ENCODE assay signal across 9 mouse cellular contexts in genomic region chr3:133600447-133601220, GRCm38 (mm10). TPM values are rescaled to one million over a fixed set of nuclear protein-coding genes. Genes with fewer than 3 reads are reported as not detected.
DNase-seq lines count a peak whose midpoint lies in the region; ATAC-seq and TF ChIP-seq lines count a peak whose summit lies in the region.
"Had no signal": no experiment of that assay in that cellular context is flagged by ENCODE, and none has a peak within 500 bp of the region (broad histone marks: within the 10 kb centered on the region; RNA-seq: fewer than 3 reads in every experiment).

No protein-coding gene starts in this region.

- H3K4me3 ChIP-seq in forebrain, embryonic 12.5 days (replicated peaks), result no peak overlapping the region
- H3K4me3 ChIP-seq in heart, embryonic 12.5 days, result peak overlapping the region; percentile 10
- no peak overlapping the region for H3K4me3 ChIP-seq in kidney, postnatal 0 days (replicated peaks; ENCODE audit: low read depth, low read length)
- H3K4me3 ChIP-seq in limb, embryonic 13.5 days, result peak overlapping the region; percentile 5; the same call in 1 of the 2 replicates
- H3K4me3 ChIP-seq in neural tube, embryonic 15.5 days (replicated peaks), result no peak overlapping the region
- H3K4me3 ChIP-seq: erythroblast, embryonic 14.5 days had no signal

- peak; percentile 60 for DNase-seq in adrenal gland, postnatal 25 days
- peak; percentile 69 for DNase-seq in kidney, postnatal 0 days (ENCODE audit: low spot score)
- DNase-seq in urinary bladder, postnatal 4 days (ENCODE audit: low spot score in 2 of 2), result peak; percentile 61 to 63
- no peak for DNase-seq in thymus, postnatal 36 days

- H3K9ac ChIP-seq in forebrain, embryonic 12.5 days, result no peak overlapping the region
- no peak overlapping the region for H3K9ac ChIP-seq in heart, embryonic 12.5 days
- H3K9ac ChIP-seq in kidney, postnatal 0 days (ENCODE audit: low read depth, low read length), result no peak overlapping the region
- H3K9ac ChIP-seq in limb, embryonic 13.5 days, result no peak overlapping the region
- no peak overlapping the region for H3K9ac ChIP-seq in neural tube, embryonic 15.5 days (replicated peaks)

- H3K9me3 ChIP-seq in forebrain, embryonic 12.5 days, result no peaks in the 10 kb centered on the region
- no peaks in the 10 kb centered on the region for H3K9me3 ChIP-seq in heart, embryonic 12.5 days (replicated peaks)
- H3K9me3 ChIP-seq in kidney, postnatal 0 days (replicated peaks; ENCODE audit: low read length), result no peaks in the 10 kb centered on the region
- H3K9me3 ChIP-seq in limb, embryonic 13.5 days, result no peaks in the 10 kb centered on the region
- no peaks in the 10 kb centered on the region for H3K9me3 ChIP-seq in neural tube, embryonic 15.5 days (replicated peaks)

- no peaks in the 10 kb centered on the region for H3K27me3 ChIP-seq in forebrain, embryonic 12.5 days
- H3K27me3 ChIP-seq in heart, embryonic 12.5 days (replicated peaks), result no peaks in the 10 kb centered on the region
- H3K27me3 ChIP-seq in kidney, postnatal 0 days (ENCODE audit: insufficient read depth, low read length), result no peaks in the 10 kb centered on the region
- no peaks in the 10 kb centered on the region for H3K27me3 ChIP-seq in limb, embryonic 13.5 days
- no peaks in the 10 kb centered on the region for H3K27me3 ChIP-seq in neural tube, embryonic 15.5 days (replicated peaks)

- no peak for TF ChIP-seq CTCF in kidney, postnatal 0 days (IDR thresholded peaks at IDR 0.05; ENCODE audit: low read depth)

- peaks cover 13% of the 10 kb centered on the region for H3K4me1 ChIP-seq in forebrain, embryonic 12.5 days
- peaks cover 11% of the 10 kb centered on the region for H3K4me1 ChIP-seq in heart, embryonic 12.5 days (replicated peaks)
- no peaks in the 10 kb centered on the region for H3K4me1 ChIP-seq in kidney, postnatal 0 days (replicated peaks; ENCODE audit: insufficient read depth, low read length)
- H3K4me1 ChIP-seq in limb, embryonic 13.5 days, result peaks cover 10% of the 10 kb centered on the region
- H3K4me1 ChIP-seq in neural tube, embryonic 15.5 days, result peaks cover 8% of the 10 kb centered on the region

- peak overlapping the region; percentile 9; the same call in 1 of the 2 replicates for H3K27ac ChIP-seq in forebrain, embryonic 12.5 days
- H3K27ac ChIP-seq in heart, embryonic 12.5 days (ENCODE audit: poor library complexity, severe bottlenecking), result peak overlapping the region; percentile 68; the same call in 1 of the 2 replicates
- H3K27ac ChIP-seq in kidney, postnatal 0 days, result 0 out of 2 replicates have a peak overlapping the region, but pooled peaks have one; percentile 32
- peak overlapping the region; percentile 67 for H3K27ac ChIP-seq in limb, embryonic 13.5 days
- H3K27ac ChIP-seq in neural tube, embryonic 15.5 days (replicated peaks), result peak overlapping the region; percentile 14; the same call in 1 of the 2 replicates

- peak overlapping the region; percentile 27 for H3K4me2 ChIP-seq in forebrain, embryonic 12.5 days
- peak overlapping the region; percentile 36 for H3K4me2 ChIP-seq in heart, embryonic 12.5 days
- peak overlapping the region; percentile 9 for H3K4me2 ChIP-seq in kidney, postnatal 0 days (ENCODE audit: low read length)
- peak overlapping the region; percentile 39 for H3K4me2 ChIP-seq in limb, embryonic 13.5 days (replicated peaks)
- peak overlapping the region; percentile 38 for H3K4me2 ChIP-seq in neural tube, embryonic 15.5 days

- no peaks in the 10 kb centered on the region for H3K36me3 ChIP-seq in forebrain, embryonic 12.5 days (replicated peaks)
- no peaks in the 10 kb centered on the region for H3K36me3 ChIP-seq in heart, embryonic 12.5 days
- H3K36me3 ChIP-seq in kidney, postnatal 0 days (ENCODE audit: insufficient read depth, low read length), result no peaks in the 10 kb centered on the region
- H3K36me3 ChIP-seq in limb, embryonic 13.5 days, result no peaks in the 10 kb centered on the region
- no peaks in the 10 kb centered on the region for H3K36me3 ChIP-seq in neural tube, embryonic 15.5 days

- ATAC-seq in forebrain, embryonic 12.5 days (ENCODE audit: low FRiP score), result peak; percentile 80; the same call in 1 of the 2 replicates
- peak; percentile 79 for ATAC-seq in heart, embryonic 12.5 days (ENCODE audit: insufficient number of reproducible peaks, low FRiP score)
- ATAC-seq in kidney, postnatal 0 days (replicated peaks; ENCODE audit: low FRiP score, low read depth), result no peak
- peak; percentile 71 for ATAC-seq in limb, embryonic 13.5 days (ENCODE audit: low FRiP score, low read depth)
- ATAC-seq in neural tube, embryonic 15.5 days (ENCODE audit: low FRiP score), result peak; percentile 82; the same call in 1 of the 2 replicates

- WGBS in forebrain, embryonic 12.5 days, result 13% methylated on average over 11 of the region's 11 CpGs
- 21% methylated on average over 11 of the region's 11 CpGs for WGBS in heart, embryonic 12.5 days
- WGBS in kidney, postnatal 0 days, result 20% methylated on average over 11 of the region's 11 CpGs
- WGBS in limb, embryonic 13.5 days, result 13% methylated on average over 11 of the region's 11 CpGs
- WGBS in neural tube, embryonic 15.5 days, result 26% methylated on average over 11 of the region's 11 CpGs

RNA-seq across cellular contexts. Expression of gene Tet2, which starts 55.7 kb away (rescaled TPM):
- total RNA-seq in adrenal gland, postnatal 25 days (2021), result 41.9 and 53.8 TPM in 2 replicates
- polyA plus RNA-seq in forebrain, embryonic 12.5 days (2016; fragmentation: Nextera tagmentation; extraction: Ambion mirVana), result 23.7 and 25.1 TPM in 2 replicates
- polyA plus RNA-seq in heart, embryonic 12.5 days (2016; fragmentation: Nextera tagmentation; extraction: Ambion mirVana), result 15.3 and 16.3 TPM in 2 replicates
- polyA plus RNA-seq in kidney, postnatal 0 days (2015; fragmentation: Nextera tagmentation; extraction: Ambion mirVana), result 12.5 and 13.5 TPM in 2 replicates
- polyA plus RNA-seq in limb, embryonic 13.5 days (2015; fragmentation: Nextera tagmentation; extraction: Ambion mirVana), result 19.4 and 22.0 TPM in 2 replicates
- polyA plus RNA-seq in neural tube, embryonic 15.5 days (2015; fragmentation: Nextera tagmentation; extraction: Ambion mirVana), result 15.2 and 15.7 TPM in 2 replicates

Comparison
In these comparisons a context has a peak if more than half of its experiments do, and no peak if none do; other contexts are left out.
1. DNase-seq: peak in adrenal gland, postnatal 25 days (single experiment), kidney, postnatal 0 days (single experiment) and urinary bladder, postnatal 4 days (2 of 2); none in thymus, postnatal 36 days (0 of 2).
2. H3K27ac ChIP-seq: peak in every context shown above with its lines; median percentile 68 in heart, embryonic 12.5 days; 67 in limb, embryonic 13.5 days; 32 in kidney, postnatal 0 days; 14 in neural tube, embryonic 15.5 days; 9 in forebrain, embryonic 12.5 days.
3. H3K4me3 ChIP-seq: peak in heart, embryonic 12.5 days (single experiment) and limb, embryonic 13.5 days (single experiment); none in forebrain, embryonic 12.5 days (single experiment), kidney, postnatal 0 days (single experiment) and neural tube, embryonic 15.5 days (single experiment).
4. Peak in every context shown above with its lines, with median percentiles within 50 percentile points of each other: H3K4me2 ChIP-seq.